Mouse (Mus musculus): ENCODE measurements around the gene Gm9. TPM values are rescaled to one million over a fixed set of nuclear protein-coding genes. Genes with fewer than 3 reads are reported as not detected.
"Not testable (repeated sequence)": the region's sequence is repeated elsewhere in the genome, so short reads cannot be mapped to it uniquely, and the experiment has no call there.

Gm9 gene
- not detected in 2 replicates for total RNA-seq (2015; ENCODE audit: low replicate concordance)
- total RNA-seq (2017; ENCODE audit: low replicate concordance) = not detected in 2 replicates

- no peak for ATAC-seq (replicated peaks; ENCODE audit: low FRiP score, poor library complexity, severe bottlenecking)
These were observed at the start of gene Gm9 for GRCm38 (mm10) chrX:37210941-37211340. Gm9 (minus strand) TSS chrX:37211041.

DNA sequence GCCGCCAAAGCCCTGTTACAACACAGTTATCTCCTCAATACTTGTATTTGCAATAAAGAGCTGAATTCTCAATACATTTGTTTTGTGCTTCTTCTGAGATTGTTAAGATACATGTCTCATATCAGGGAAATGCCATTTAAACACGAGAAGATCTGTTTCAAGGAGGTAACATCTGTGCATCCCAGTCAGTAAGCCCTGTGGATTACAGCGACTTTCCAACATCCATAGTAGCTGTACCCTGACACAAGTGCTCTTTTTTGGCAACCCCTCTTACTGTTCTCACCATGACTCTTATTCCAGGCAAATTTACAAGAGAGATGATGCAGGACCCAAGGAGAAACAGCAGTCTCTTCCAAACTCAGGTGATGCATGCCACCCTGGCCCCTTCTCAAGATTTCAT is 38.8 kb upstream of the Gm9 start, which contains the start of gene Rhox3a:
TSS of gene Rhox3a (plus strand) at position 301 of the 400 bp plus-strand sequence.
- ATAC-seq (replicated peaks; ENCODE audit: low FRiP score, poor library complexity, severe bottlenecking) = not testable (repeated sequence)

DNA sequence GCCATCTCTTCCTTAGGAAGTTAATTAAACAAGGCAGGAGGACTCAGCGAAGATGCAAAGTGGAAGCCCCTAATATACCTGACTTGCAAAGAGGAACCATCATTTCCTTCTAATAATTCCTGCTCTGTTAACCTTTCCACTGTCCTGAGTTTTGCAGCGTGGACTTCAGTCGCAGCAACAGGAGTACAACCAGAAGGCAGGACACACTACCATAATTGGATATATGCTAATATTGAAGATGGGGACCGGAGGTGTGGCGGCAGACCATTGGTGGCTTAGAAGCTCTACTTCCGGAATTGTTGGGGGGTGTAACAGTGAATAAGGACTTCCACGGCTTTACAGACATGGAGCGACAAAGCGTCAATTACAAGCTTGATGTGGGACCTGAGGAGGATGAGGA is 33.8 kb upstream of the Gm9 start, which contains the start of gene Rhox2a:
TSS of gene Rhox2a (plus strand) at position 301 of the 400 bp plus-strand sequence.
- not testable (repeated sequence) for ATAC-seq (replicated peaks; ENCODE audit: low FRiP score, poor library complexity, severe bottlenecking)

DNA sequence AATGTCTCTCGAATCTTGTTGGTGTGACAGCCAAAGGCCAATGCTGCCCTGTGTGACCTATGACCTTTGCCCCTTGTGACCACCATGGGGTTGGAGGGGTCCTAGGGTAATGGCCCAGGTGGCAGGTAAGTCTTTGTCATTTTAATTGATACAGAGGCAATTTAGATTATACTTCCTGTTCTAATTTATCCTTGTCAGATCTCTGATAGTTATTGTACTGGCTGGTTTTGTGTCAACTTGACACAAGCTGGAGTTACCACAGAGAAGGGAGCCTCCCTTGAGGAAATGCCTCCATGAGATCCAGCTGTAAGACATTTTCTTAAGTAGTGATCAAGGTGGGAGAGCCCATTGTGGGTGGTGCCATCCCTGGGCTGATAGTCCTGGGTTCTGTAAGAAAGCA is 11.3 kb upstream of the Gm9 start, which contains the start of gene Rhox1:
TSS of gene Rhox1 (minus strand) at position 101 of the 400 bp plus-strand sequence.
- not testable (repeated sequence) for ATAC-seq (replicated peaks; ENCODE audit: low FRiP score, poor library complexity, severe bottlenecking)

DNA sequence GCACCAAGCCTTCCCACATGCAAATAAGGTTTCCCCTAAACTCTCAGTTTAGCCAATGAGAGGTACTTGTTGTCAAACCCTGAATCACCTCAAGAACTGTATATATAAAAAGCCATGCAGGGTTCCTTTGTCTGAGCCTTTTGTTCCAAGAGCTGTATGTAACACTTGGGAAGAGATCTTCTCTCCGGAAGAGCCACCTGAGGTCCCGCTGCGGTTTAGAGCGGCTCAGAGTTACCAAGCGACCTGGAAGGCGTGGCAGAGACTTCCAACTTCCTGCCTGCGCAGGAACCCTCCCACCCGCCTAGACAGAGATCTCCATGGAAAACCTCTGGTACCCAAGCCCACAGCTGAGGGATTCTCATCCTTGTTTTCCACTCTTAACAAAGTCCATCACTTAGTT is 12.2 kb downstream of the Gm9 start:
- ATAC-seq (replicated peaks; ENCODE audit: low FRiP score, poor library complexity, severe bottlenecking) = no peak

DNA sequence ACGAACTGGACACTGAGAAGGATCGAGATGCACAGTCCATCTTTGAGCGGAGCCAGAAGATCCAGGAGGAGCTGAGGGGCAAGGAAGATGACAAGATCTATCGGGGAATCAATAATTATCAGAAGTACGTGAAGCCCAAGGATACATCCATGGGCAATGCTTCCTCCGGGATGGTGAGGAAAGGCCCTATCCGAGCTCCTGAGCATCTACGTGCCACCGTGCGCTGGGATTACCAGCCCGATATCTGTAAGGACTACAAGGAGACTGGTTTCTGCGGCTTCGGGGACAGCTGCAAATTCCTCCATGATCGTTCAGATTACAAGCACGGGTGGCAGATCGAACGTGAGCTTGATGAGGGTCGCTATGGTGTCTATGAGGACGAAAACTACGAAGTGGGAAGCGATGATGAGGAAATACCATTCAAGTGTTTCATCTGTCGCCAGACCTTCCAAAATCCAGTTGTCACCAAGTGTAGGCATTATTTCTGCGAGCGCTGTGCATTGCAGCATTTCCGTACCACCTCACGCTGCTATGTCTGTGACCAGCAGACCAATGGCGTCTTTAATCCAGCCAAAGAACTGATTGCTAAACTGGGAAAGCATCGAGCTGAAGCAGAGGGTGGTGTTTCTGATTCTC is 19.0 kb downstream of the Gm9 start:
- ATAC-seq (replicated peaks; ENCODE audit: low FRiP score, poor library complexity, severe bottlenecking) = 0 out of 2 replicates have a peak, but pooled peaks have one; percentile 49

- peak; percentile 94 for ATAC-seq (replicated peaks; ENCODE audit: low FRiP score, poor library complexity, severe bottlenecking)
These were observed 19.6 kb downstream of the Gm9 start, which contains the start of the genes Ndufa1 and Rnf113a1 for GRCm38 (mm10) chrX:37191105-37191743. Ndufa1 (minus strand) TSS chrX:37191163. Rnf113a1 (plus strand) TSS chrX:37191245.

- 0 out of 2 replicates have a peak, but pooled peaks have one; percentile 10 for ATAC-seq (replicated peaks; ENCODE audit: low FRiP score, poor library complexity, severe bottlenecking)
These were observed 20.1 kb downstream of the Gm9 start for GRCm38 (mm10) chrX:37190755-37191104.

GRCm38 (mm10) chrX:37184401-37184800 is 26.4 kb downstream of the Gm9 start:
- ATAC-seq (replicated peaks; ENCODE audit: low FRiP score, poor library complexity, severe bottlenecking) = not testable (repeated sequence)

- ATAC-seq (replicated peaks; ENCODE audit: low FRiP score, poor library complexity, severe bottlenecking) = no peak
These were observed 42.1 kb downstream of the Gm9 start, which contains the start of gene Akap14 for GRCm38 (mm10) chrX:37168742-37169141. Akap14 (minus strand) TSS chrX:37168842.

DNA sequence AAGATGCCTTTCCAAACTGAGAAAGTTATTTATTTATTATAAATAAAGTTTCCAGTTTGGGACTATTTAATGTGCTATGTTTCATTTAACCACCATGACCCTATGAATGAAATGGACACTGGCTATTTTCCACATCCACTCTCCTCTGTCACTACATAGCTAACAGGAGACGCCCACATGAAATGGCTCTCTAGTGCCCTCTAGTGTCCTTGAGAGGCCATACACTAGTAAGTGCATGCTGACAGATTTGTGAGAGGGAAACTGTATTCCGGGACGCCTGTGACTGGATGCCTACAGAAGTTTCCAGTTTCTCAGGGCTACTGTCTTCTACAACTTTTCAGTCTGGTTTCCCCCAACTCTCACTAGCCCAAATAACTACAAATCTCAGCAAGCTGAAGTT is 43.8 kb downstream of the Gm9 start:
- peak; percentile 72 for ATAC-seq (replicated peaks; ENCODE audit: low FRiP score, poor library complexity, severe bottlenecking)

DNA sequence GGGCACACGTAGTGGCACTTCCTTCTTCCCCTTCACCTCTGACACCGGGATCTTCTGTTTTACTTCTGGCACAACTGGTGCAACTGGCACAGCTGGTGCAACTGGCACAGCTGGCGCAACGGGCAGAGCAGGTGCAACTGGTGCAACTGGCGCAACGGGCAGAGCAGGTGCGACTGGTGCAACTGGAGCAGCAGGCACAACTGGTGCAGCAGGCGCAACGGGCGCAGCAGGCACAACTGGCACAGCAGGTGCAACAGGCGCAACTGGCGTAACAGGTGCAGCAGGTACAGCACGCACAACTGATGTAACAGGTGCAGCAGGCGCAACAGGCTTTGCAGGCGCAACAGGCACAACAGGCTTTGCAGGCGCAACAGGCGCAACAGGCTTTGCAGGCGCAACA is 47.7 kb downstream of the Gm9 start:
- ATAC-seq (replicated peaks; ENCODE audit: low FRiP score, poor library complexity, severe bottlenecking) = no peak

DNA sequence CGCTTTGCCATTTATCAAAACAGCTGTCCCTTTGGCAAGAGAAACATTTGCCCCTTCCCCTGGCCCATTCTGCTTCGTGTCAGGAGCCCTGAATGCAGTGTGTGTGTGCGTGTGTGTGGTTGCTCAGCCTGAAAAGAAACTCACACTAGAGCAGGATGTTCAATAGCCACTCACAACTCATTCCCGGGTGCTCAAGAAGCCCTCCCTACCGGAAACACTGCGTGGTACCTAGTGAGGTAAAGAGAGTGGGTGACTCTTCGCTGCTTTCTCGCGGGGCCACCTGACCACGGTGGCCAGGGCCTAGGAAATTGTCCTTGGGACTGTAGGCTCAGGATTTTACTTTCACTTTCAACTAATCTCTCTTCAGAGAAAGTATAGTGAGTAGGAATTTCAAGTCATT is 49.7 kb downstream of the Gm9 start:
- no peak for ATAC-seq (replicated peaks; ENCODE audit: low FRiP score, poor library complexity, severe bottlenecking)

Other genes starting within 250 kb of the Gm9 start
- gene Sept6, start 219.2 kb downstream of the Gm9 start, total RNA-seq (2015; ENCODE audit: low replicate concordance) = 10.5 and 18.4 TPM in 2 replicates
- gene Sept6, start 219.2 kb downstream of the Gm9 start, total RNA-seq (2017; ENCODE audit: low replicate concordance) = 3.9 and 6.8 TPM in 2 replicates
- not detected in 2 replicates for gene Sowahd, start 162.2 kb downstream of the Gm9 start, total RNA-seq (2015; ENCODE audit: low replicate concordance)
- gene Sowahd, start 162.2 kb downstream of the Gm9 start, total RNA-seq (2017; ENCODE audit: low replicate concordance) = not detected in 2 replicates
- 436 and 515 TPM in 2 replicates for gene Rpl39, start 125.6 kb downstream of the Gm9 start, total RNA-seq (2015; ENCODE audit: low replicate concordance)
- 335 and 802 TPM in 2 replicates for gene Rpl39, start 125.6 kb downstream of the Gm9 start, total RNA-seq (2017; ENCODE audit: low replicate concordance)
- gene Upf3b, start 100.7 kb downstream of the Gm9 start, total RNA-seq (2015; ENCODE audit: low replicate concordance) = 55.1 and 75.5 TPM in 2 replicates
- gene Upf3b, start 100.7 kb downstream of the Gm9 start, total RNA-seq (2017; ENCODE audit: low replicate concordance) = 74.7 and 95.0 TPM in 2 replicates
- 6.8 and 14.3 TPM in 2 replicates for gene Nkap, start 84.2 kb downstream of the Gm9 start, total RNA-seq (2015; ENCODE audit: low replicate concordance)
- gene Nkap, start 84.2 kb downstream of the Gm9 start, total RNA-seq (2017; ENCODE audit: low replicate concordance) = 9.7 and 57.9 TPM in 2 replicates
- not detected in 2 replicates for gene Akap14, start 42.2 kb downstream of the Gm9 start, total RNA-seq (2015; ENCODE audit: low replicate concordance)
- not detected in 2 replicates for gene Akap14, start 42.2 kb downstream of the Gm9 start, total RNA-seq (2017; ENCODE audit: low replicate concordance)
- gene Ndufa1, start 19.9 kb downstream of the Gm9 start, total RNA-seq (2015; ENCODE audit: low replicate concordance) = 26.3 and 59.5 TPM in 2 replicates
- gene Ndufa1, start 19.9 kb downstream of the Gm9 start, total RNA-seq (2017; ENCODE audit: low replicate concordance) = 51.6 and 63.5 TPM in 2 replicates
- gene Rnf113a1, start 19.8 kb downstream of the Gm9 start, total RNA-seq (2015; ENCODE audit: low replicate concordance) = 1.4 and 2.1 TPM in 2 replicates
- not detected in 2 replicates for gene Rnf113a1, start 19.8 kb downstream of the Gm9 start, total RNA-seq (2017; ENCODE audit: low replicate concordance)
- not detected in 2 replicates for gene Rhox1, start 11.2 kb upstream of the Gm9 start, total RNA-seq (2015; ENCODE audit: low replicate concordance)
- not detected in 2 replicates for gene Rhox1, start 11.2 kb upstream of the Gm9 start, total RNA-seq (2017; ENCODE audit: low replicate concordance)
- not detected in 2 replicates for gene Rhox2a, start 33.9 kb upstream of the Gm9 start, total RNA-seq (2015; ENCODE audit: low replicate concordance)
- not detected in 2 replicates for gene Rhox2a, start 33.9 kb upstream of the Gm9 start, total RNA-seq (2017; ENCODE audit: low replicate concordance)
- gene Rhox3a, start 38.9 kb upstream of the Gm9 start, total RNA-seq (2015; ENCODE audit: low replicate concordance) = not detected in 2 replicates
- not detected in 2 replicates for gene Rhox3a, start 38.9 kb upstream of the Gm9 start, total RNA-seq (2017; ENCODE audit: low replicate concordance)
- gene Rhox4a, start 54.3 kb upstream of the Gm9 start, total RNA-seq (2015; ENCODE audit: low replicate concordance) = not detected in 2 replicates
- not detected in 2 replicates for gene Rhox4a, start 54.3 kb upstream of the Gm9 start, total RNA-seq (2017; ENCODE audit: low replicate concordance)
- gene Rhox3a2, start 169.0 kb upstream of the Gm9 start, total RNA-seq (2015; ENCODE audit: low replicate concordance) = not detected in 2 replicates
- not detected in 2 replicates for gene Rhox3a2, start 169.0 kb upstream of the Gm9 start, total RNA-seq (2017; ENCODE audit: low replicate concordance)
- not detected in 2 replicates for gene Rhox4a2, start 179.8 kb upstream of the Gm9 start, total RNA-seq (2015; ENCODE audit: low replicate concordance)
- gene Rhox4a2, start 179.8 kb upstream of the Gm9 start, total RNA-seq (2017; ENCODE audit: low replicate concordance) = not detected in 2 replicates
- gene Rhox2b, start 201.0 kb upstream of the Gm9 start, total RNA-seq (2015; ENCODE audit: low replicate concordance) = not detected in 2 replicates
- not detected in 2 replicates for gene Rhox2b, start 201.0 kb upstream of the Gm9 start, total RNA-seq (2017; ENCODE audit: low replicate concordance)
- not detected in 2 replicates for gene Rhox4b, start 221.5 kb upstream of the Gm9 start, total RNA-seq (2015; ENCODE audit: low replicate concordance)
- gene Rhox4b, start 221.5 kb upstream of the Gm9 start, total RNA-seq (2017; ENCODE audit: low replicate concordance) = not detected in 2 replicates
- not detected in 2 replicates for gene Rhox2c, start 242.6 kb upstream of the Gm9 start, total RNA-seq (2015; ENCODE audit: low replicate concordance)
- not detected in 2 replicates for gene Rhox2c, start 242.6 kb upstream of the Gm9 start, total RNA-seq (2017; ENCODE audit: low replicate concordance)
- gene Rhox3c, start 247.5 kb upstream of the Gm9 start, total RNA-seq (2015; ENCODE audit: low replicate concordance) = not detected in 2 replicates
- gene Rhox3c, start 247.5 kb upstream of the Gm9 start, total RNA-seq (2017; ENCODE audit: low replicate concordance) = not detected in 2 replicates